Comparison of ENCODE assay signal across 8 mouse cellular contexts in genomic region chr5:136929073-136929472, GRCm38 (mm10). TPM values are rescaled to one million over a fixed set of nuclear protein-coding genes. Genes with fewer than 3 reads are reported as not detected.
A peak's percentile ranks its signal among the peaks of the same experiment; 100 is the strongest.
DNase-seq lines count a peak whose midpoint lies in the region; ATAC-seq lines count a peak whose summit lies in the region.

No protein-coding gene starts in this region.

- H3K9ac ChIP-seq in intestine, embryonic 16.5 days (ENCODE audit: low read depth, low read length), result no peak overlapping the region
- no peak overlapping the region for H3K9ac ChIP-seq in midbrain, embryonic 11.5 days (ENCODE audit: low read length)

- 0 out of 2 replicates have a peak, but pooled peaks cover 2% of the 10 kb centered on the region for H3K4me1 ChIP-seq in intestine, embryonic 16.5 days (ENCODE audit: control insufficient read depth, insufficient read depth, low read length)
- no peaks in the 10 kb centered on the region for H3K4me1 ChIP-seq in midbrain, embryonic 11.5 days (ENCODE audit: control insufficient read depth, insufficient read depth, low read length)

- intact Hi-C loops in left cerebral cortex, postnatal 25 days (cut with DNase I), result loop anchor here (1.0 kb wide), 1 partner anchor 42 kb away; no protein-coding TSS in a partner anchor

- H3K27me3 ChIP-seq in intestine, embryonic 16.5 days (replicated peaks; ENCODE audit: control insufficient read depth, insufficient read depth, low read length), result no peaks in the 10 kb centered on the region
- H3K27me3 ChIP-seq in midbrain, embryonic 11.5 days (ENCODE audit: control insufficient read depth, insufficient read depth, low read length), result no peaks in the 10 kb centered on the region

- no peaks in the 10 kb centered on the region for H3K9me3 ChIP-seq in intestine, embryonic 16.5 days (ENCODE audit: control insufficient read depth, low read length)
- no peaks in the 10 kb centered on the region for H3K9me3 ChIP-seq in midbrain, embryonic 11.5 days (ENCODE audit: control insufficient read depth, low read length)

- no peak overlapping the region for H3K4me3 ChIP-seq in intestine, embryonic 16.5 days (ENCODE audit: low read length)
- H3K4me3 ChIP-seq in midbrain, embryonic 11.5 days (ENCODE audit: low read depth, low read length), result no peak overlapping the region

- no peak overlapping the region for H3K4me2 ChIP-seq in intestine, embryonic 16.5 days (ENCODE audit: low read depth, low read length)
- H3K4me2 ChIP-seq in midbrain, embryonic 11.5 days, result no peak overlapping the region

- no peaks in the 10 kb centered on the region for H3K36me3 ChIP-seq in intestine, embryonic 16.5 days (ENCODE audit: control insufficient read depth, insufficient read depth, low read length)
- H3K36me3 ChIP-seq in midbrain, embryonic 11.5 days (ENCODE audit: control insufficient read depth, insufficient read depth, low read length), result no peaks in the 10 kb centered on the region; the same call in 1 of the 2 replicates

- WGBS in intestine, embryonic 16.5 days, result 13% methylated on average over 4 of the region's 4 CpGs
- WGBS in midbrain, embryonic 11.5 days, result 22% methylated on average over 4 of the region's 4 CpGs

- DNase-seq in adrenal gland, adult 8-10 months, result peak; percentile 66
- DNase-seq in embryo, embryonic 11.5 days (ENCODE audit: low read depth, low spot score), result peak; percentile 73
- DNase-seq in left cerebral cortex, postnatal 25 days (ENCODE audit: low spot score in 2 of 2), result peak; percentile 87 to 88
- peak; percentile 98 for DNase-seq in midbrain, embryonic 11.5 days (ENCODE audit: low spot score, missing footprints)
- DNase-seq in skeletal muscle tissue, adult 2 months (ENCODE audit: low read depth, low spot score), result peak; percentile 77
- DNase-seq in yolk sac, embryonic 10.5 days (ENCODE audit: low spot score), result peak; percentile 81

- no peak overlapping the region for H3K27ac ChIP-seq in intestine, embryonic 16.5 days (ENCODE audit: low read length)
- H3K27ac ChIP-seq in midbrain, embryonic 11.5 days (ENCODE audit: low read depth, low read length), result no peak overlapping the region

- peak; percentile 88 for ATAC-seq in granulocyte monocyte progenitor cell, adult 5-6 weeks (replicated peaks; ENCODE audit: poor library complexity, severe bottlenecking)
- peak; percentile 83 for ATAC-seq in intestine, embryonic 16.5 days
- ATAC-seq in midbrain, embryonic 11.5 days (ENCODE audit: low FRiP score), result peak; percentile 64

RNA-seq across cellular contexts. Expression of gene Ift22, which starts 21.1 kb away (rescaled TPM):
- total RNA-seq in adrenal gland, adult 8-10 months (2022), result 10 to 100 TPM; 30.5 to 53.5 (median 41.9) TPM
- 35.5 and 47.4 TPM in 2 replicates for total RNA-seq in granulocyte monocyte progenitor cell, adult 5-6 weeks (2014; fragmentation: Nextera tagmentation)
- total RNA-seq in granulocyte monocyte progenitor cell, adult 5-6 weeks (2017), result 17.5 and 19.4 TPM in 2 replicates
- polyA plus RNA-seq in intestine, embryonic 16.5 days (2015; fragmentation: Nextera tagmentation; extraction: Ambion mirVana), result 43.2 and 52.4 TPM in 2 replicates
- 100 to 1,000 TPM in 1 of 2 experiments, 10 to 100 TPM in 1; 95.3 to 108 TPM for total RNA-seq in left cerebral cortex, postnatal 25 days (2021)
- polyA plus RNA-seq in midbrain, embryonic 11.5 days (2014; fragmentation: Nextera tagmentation; extraction: Ambion mirVana), result 111 and 114 TPM in 2 replicates

RNA-seq across cellular contexts. Expression of gene Fis1, which starts 24.0 kb away (rescaled TPM):
- total RNA-seq in adrenal gland, adult 8-10 months (2022), result 100 to 1,000 TPM; 210 to 255 (median 217) TPM
- 201 and 270 TPM in 2 replicates for total RNA-seq in granulocyte monocyte progenitor cell, adult 5-6 weeks (2014; fragmentation: Nextera tagmentation)
- 106 and 127 TPM in 2 replicates for total RNA-seq in granulocyte monocyte progenitor cell, adult 5-6 weeks (2017)
- polyA plus RNA-seq in intestine, embryonic 16.5 days (2015; fragmentation: Nextera tagmentation; extraction: Ambion mirVana), result 271 and 281 TPM in 2 replicates
- 100 to 1,000 TPM; 263 to 271 TPM for total RNA-seq in left cerebral cortex, postnatal 25 days (2021)
- 320 and 332 TPM in 2 replicates for polyA plus RNA-seq in midbrain, embryonic 11.5 days (2014; fragmentation: Nextera tagmentation; extraction: Ambion mirVana)

RNA-seq across cellular contexts. Expression of gene Cldn15, which starts 37.3 kb away (rescaled TPM):
- 10 to 100 TPM in 3 of 4 experiments, 1 to 10 TPM in 1; 9.5 to 13.7 (median 12.1) TPM for total RNA-seq in adrenal gland, adult 8-10 months (2022)
- 63.2 and 84.0 TPM in 2 replicates for total RNA-seq in granulocyte monocyte progenitor cell, adult 5-6 weeks (2014; fragmentation: Nextera tagmentation)
- total RNA-seq in granulocyte monocyte progenitor cell, adult 5-6 weeks (2017), result 57.8 and 64.5 TPM in 2 replicates
- polyA plus RNA-seq in intestine, embryonic 16.5 days (2015; fragmentation: Nextera tagmentation; extraction: Ambion mirVana), result 34.8 and 36.6 TPM in 2 replicates
- total RNA-seq in left cerebral cortex, postnatal 25 days (2021), result not detected
- polyA plus RNA-seq in midbrain, embryonic 11.5 days (2014; fragmentation: Nextera tagmentation; extraction: Ambion mirVana), result 0.22 and 0.26 TPM in 2 replicates

RNA-seq across cellular contexts. Expression of gene Col26a1, which starts 46.1 kb away (rescaled TPM):
- total RNA-seq in adrenal gland, adult 8-10 months (2022), result 1 to 10 TPM in 2 of 4 experiments, under 1 TPM in 2; 0.22 to 1.4 (median 0.94) TPM
- total RNA-seq in granulocyte monocyte progenitor cell, adult 5-6 weeks (2014; fragmentation: Nextera tagmentation), result not detected in 2 replicates
- not detected in 2 replicates for total RNA-seq in granulocyte monocyte progenitor cell, adult 5-6 weeks (2017)
- polyA plus RNA-seq in intestine, embryonic 16.5 days (2015; fragmentation: Nextera tagmentation; extraction: Ambion mirVana), result 5.5 and 6.8 TPM in 2 replicates
- total RNA-seq in left cerebral cortex, postnatal 25 days (2021), result 10 to 100 TPM; 11.9 to 13.1 TPM
- polyA plus RNA-seq in midbrain, embryonic 11.5 days (2014; fragmentation: Nextera tagmentation; extraction: Ambion mirVana), result 18.8 and 21.9 TPM in 2 replicates

RNA-seq across cellular contexts. Expression of gene Plod3, which starts 57.7 kb away (rescaled TPM):
- total RNA-seq in adrenal gland, adult 8-10 months (2022), result 10 to 100 TPM; 68.6 to 74.5 (median 72.1) TPM
- total RNA-seq in granulocyte monocyte progenitor cell, adult 5-6 weeks (2014; fragmentation: Nextera tagmentation), result 122 and 139 TPM in 2 replicates
- 158 and 177 TPM in 2 replicates for total RNA-seq in granulocyte monocyte progenitor cell, adult 5-6 weeks (2017)
- 40.7 and 44.4 TPM in 2 replicates for polyA plus RNA-seq in intestine, embryonic 16.5 days (2015; fragmentation: Nextera tagmentation; extraction: Ambion mirVana)
- total RNA-seq in left cerebral cortex, postnatal 25 days (2021), result 10 to 100 TPM; 33.7 to 38.5 TPM
- polyA plus RNA-seq in midbrain, embryonic 11.5 days (2014; fragmentation: Nextera tagmentation; extraction: Ambion mirVana), result 21.4 and 23.1 TPM in 2 replicates

Comparison
In these comparisons a context has a peak if more than half of its experiments do, and no peak if none do; other contexts are left out.
1. RNA of gene Cldn15, which starts 37.3 kb away (total RNA-seq): 57.8 to 84.0 TPM in granulocyte monocyte progenitor cell, adult 5-6 weeks and 9.5 to 13.7 TPM in adrenal gland, adult 8-10 months; not detected in left cerebral cortex, postnatal 25 days; every median in the first group is over 4 times any median in the second.
2. Peak in every context shown above with its lines, with median percentiles within 50 percentile points of each other: DNase-seq and ATAC-seq.